Mouse (Mus musculus) NIH3T3 (cell line): ENCODE data around the gene Cox4i1.

Source experiments
- DNase-seq: peaks from one replicate; pipeline ENCODE4 v3.0.0-alpha.2; 2012; ENCODE audit warnings: low read depth

Gene Cox4i1

DNA sequence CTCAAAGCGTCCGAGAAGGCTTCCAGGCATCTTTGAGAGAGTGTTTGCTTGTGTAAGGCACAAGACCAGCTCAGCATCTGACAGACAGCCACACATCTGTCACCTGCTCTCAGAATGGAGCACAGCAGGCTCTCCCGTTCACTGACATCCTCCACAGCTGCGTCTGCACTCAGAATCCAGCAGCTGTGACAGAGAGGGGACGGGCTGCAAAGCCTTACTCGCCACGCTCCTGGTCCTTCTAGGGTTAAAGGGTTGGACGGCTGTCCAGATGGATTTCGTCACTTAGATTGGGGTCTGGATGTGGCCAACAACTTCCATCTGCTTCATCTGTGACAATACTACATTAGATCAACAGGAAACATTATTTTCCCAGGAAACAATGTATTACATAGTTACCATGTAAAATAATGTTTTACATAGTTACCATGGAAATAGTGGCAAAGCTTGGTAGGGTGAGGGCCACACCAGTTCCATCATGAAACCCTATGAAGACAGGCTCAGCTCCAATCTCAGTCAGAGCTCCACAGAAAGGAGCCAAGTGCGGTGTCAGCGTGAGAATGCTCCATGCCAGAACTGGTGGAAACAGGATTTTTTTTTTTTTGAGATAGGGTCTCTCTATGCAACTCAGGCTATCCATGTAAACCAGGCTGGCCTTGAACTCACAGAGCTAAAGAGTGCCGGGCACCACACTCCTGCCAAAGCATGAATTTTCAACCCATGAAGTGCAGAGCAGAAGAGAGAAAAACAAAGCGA lies 28.6 kb downstream of the Cox4i1 start:
- DNase-seq = no peak

DNA sequence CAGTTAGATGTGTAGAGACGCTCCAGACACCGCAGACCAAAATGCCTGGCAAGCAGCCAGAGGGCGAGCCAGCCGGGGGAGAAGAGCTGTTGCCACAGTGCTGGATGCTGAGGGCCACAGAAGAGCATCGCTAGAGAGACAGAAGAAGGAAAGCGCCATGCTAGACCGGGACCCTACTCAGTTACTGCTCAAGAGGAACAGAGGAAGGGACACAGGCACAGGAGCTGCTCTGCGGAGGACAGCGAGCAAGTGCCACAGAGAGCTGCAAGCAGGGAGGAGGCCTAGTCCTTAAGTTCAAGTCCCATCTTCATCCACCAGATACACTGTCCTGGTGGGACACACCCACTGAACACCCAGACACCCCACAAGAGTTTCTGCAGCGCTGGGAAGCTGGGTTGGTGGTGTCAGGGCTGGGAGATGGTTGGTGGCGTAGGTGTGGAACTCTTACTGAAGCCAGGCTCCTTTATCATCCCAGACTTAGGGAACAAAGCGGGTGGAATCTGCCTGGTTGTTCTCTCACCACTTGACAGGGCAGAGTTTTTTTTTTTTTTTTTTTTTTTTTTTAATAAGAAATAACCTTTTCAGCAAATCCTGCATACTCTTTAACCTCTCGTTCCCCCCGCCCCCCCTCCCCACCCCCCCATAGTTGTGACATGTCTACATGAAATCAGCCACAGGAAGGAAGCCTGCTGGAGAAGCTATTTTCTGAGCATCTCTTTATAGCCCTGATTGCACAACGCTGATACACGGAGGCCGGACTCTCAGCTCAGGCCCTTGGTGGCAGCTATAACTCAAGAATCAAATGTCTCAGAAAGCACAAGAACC lies 29.3 kb downstream of the Cox4i1 start:
- no peak for DNase-seq

- DNase-seq = peak; percentile 22
Measured at GRCm38 (mm10) chr8:120697979-120698272, 29.9 kb downstream of the Cox4i1 start.

DNA sequence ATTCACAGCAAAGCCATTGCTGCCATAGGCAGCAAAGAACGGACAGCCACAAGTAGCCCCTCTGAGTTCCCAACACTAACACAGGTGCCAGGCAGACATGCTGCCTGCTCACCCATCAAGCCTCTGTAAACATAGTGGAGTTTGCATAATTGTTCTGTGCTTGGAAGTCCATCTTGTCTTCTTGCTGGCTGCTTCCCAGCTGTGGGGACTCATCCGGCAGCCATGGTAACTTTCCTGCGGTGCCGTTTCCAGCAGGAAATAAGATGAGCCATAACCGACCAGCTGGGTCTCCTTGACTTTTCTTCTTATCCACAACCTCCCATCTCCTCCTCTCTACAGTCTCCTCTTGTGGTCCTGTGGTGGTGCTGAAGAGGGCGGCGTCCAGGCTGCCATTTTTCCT lies 30.4 kb downstream of the Cox4i1 start:
- DNase-seq = no peak

DNA sequence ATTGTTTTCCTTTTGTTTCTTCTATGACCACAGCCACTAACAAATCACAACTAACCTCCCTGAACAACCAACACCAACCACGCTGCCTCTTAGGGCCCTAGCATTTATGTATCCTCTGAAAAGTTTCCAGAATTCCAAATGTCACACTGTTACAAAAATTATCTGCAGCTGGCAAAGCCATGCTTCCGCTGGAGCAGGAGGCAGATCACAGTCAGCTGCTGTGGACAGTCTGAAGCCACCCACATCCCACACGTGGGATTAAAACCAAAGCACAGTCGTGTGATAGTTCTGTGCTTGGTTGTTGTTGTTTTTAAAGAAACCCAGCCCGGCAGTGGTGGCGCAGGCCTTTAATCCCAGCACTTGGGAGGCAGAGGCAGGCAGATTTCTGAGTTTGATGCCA lies 31.1 kb downstream of the Cox4i1 start:
- no peak for DNase-seq

- no peak for DNase-seq
Measured at GRCm38 (mm10) chr8:120699565-120699964, 31.5 kb downstream of the Cox4i1 start.

DNA sequence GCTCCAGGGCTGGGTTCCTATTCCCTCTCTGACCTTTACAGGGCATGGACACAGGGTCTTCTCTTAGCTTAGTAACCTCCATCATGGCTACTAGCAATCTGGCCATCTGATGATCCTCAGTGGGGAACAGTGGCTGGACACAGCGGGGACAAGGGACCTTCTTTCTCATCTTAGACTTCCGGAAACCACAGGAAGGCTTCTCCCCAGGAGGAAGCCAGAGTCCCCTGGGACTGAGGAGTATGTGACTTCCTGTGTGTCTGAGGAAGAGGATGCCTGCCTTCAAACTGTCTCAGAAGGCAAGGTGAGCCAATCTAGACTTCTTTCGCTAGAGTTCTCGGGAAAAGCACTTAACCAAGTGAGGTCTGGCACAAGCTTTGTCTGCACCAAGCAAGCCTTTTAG lies 32.0 kb downstream of the Cox4i1 start:
- no peak for DNase-seq

- no peak for DNase-seq
Measured at GRCm38 (mm10) chr8:120701758-120702465, 33.9 kb downstream of the Cox4i1 start.

DNA sequence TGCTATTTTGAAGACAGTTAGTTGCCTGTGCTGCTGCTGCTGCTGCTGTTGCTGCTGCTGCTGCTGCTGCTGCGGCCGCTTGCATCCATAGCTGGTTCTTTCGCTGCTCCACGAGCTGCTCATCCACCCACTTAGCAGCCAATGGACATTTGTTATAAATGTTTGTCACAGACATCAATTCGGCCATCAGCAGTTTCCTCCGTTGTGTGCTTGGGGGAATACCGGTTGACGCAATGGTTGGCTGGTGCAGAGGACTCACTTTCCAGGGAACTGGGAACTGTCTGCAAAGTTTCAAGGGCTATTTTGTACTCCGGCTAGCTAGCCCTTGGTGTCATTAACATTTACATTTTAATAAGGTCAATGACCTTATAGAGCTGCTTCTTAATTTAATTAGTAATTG lies 36.2 kb downstream of the Cox4i1 start:
- no peak for DNase-seq

DNA sequence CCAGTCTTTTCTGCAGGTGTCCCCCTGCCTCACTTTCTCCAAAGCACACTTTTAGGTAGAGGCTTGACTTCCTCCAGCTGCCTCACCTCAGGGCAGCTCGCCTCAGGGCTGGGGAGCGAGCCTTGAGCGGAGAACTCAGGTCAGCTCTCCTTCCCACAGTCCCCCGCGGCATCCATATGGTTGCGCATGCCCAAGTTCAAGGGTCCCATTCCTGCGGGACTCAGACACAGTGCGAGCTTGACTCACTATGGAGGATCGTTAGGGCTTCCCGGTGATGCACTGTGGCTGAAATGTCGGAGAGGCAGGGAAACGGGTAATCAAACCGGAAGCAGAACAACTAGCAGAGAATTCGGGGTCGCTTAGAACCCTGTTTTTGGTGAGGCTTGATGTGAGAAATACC lies 37.1 kb downstream of the Cox4i1 start:
- DNase-seq = no peak

DNA sequence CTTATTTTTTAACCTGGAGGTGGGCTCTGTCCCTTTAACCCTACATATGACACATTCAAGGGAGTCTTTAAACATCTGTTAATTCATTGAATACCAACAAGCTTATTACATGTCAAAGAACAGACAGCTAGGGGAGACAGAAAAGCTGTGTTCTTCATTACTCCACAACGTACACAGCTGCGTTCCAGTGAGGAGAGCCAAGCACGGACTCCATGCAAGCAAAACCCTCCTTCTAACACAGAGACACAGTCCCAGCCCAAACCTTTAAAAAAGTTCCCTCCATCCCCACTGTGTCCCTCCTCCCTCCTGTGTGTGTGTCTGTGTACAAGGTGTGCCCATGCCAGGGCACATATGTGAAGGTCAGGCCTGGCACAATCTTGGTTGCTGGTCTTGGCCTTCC lies 38.2 kb downstream of the Cox4i1 start:
- DNase-seq = no peak

GRCm38 (mm10) chr8:120709176-120709575 lies 41.2 kb downstream of the Cox4i1 start:
- no peak for DNase-seq

- DNase-seq = no peak
Measured at GRCm38 (mm10) chr8:120715200-120715599, 47.2 kb downstream of the Cox4i1 start.

GRCm38 (mm10) chr8:120715996-120716680 lies 48.1 kb downstream of the Cox4i1 start:
- DNase-seq = no peak

- DNase-seq = no peak
Measured at GRCm38 (mm10) chr8:120719586-120720236, 51.7 kb downstream of the Cox4i1 start.

- DNase-seq = no peak
Measured at GRCm38 (mm10) chr8:120723025-120723424, 55.0 kb downstream of the Cox4i1 start.
